Mouse (Mus musculus) heart, embryonic 16.5 days (tissue): ENCODE measurements around the gene Zfp217. TPM values are rescaled to one million over a fixed set of nuclear protein-coding genes. Genes with fewer than 3 reads are reported as not detected.

Experiments
- ATAC-seq: fragments of 200-750 bp; cut with Nextera tagmentation; replicated peaks from 2 replicates; pipeline ENCODE4 v1.8.0; 2017; ENCODE audit warnings: moderate number of reproducible peaks; ENCODE audit not compliant: insufficient read depth, low FRiP score; ENCODE audit errors: extremely low read depth
- H3K27ac ChIP-seq: fragments of 300-500 bp; sonication (generic); 2 replicates; pipeline ENCODE4 v1.5.1; 2014; ENCODE audit warnings: mild to moderate bottlenecking, low read length, control low read depth, moderate library complexity
- H3K27me3 ChIP-seq: fragments of 300-500 bp; sonication (generic); 2 replicates; pipeline ENCODE4 v1.6.1; 2014; ENCODE audit warnings: low read length, mixed read lengths; ENCODE audit not compliant: control insufficient read depth, insufficient read depth
- H3K36me3 ChIP-seq: fragments of 300-500 bp; sonication (generic); 2 replicates; pipeline ENCODE4 v1.6.1; 2014; ENCODE audit not compliant: control insufficient read depth, insufficient read depth
- H3K4me1 ChIP-seq: fragments of 300-500 bp; sonication (generic); 2 replicates; pipeline ENCODE4 v1.6.1; 2014; ENCODE audit warnings: low read length, mixed read lengths; ENCODE audit not compliant: control insufficient read depth, insufficient read depth
- H3K4me2 ChIP-seq: fragments of 300-500 bp; sonication (generic); 2 replicates; pipeline ENCODE4 v1.6.1; 2014; ENCODE audit warnings: low read depth, mild to moderate bottlenecking, control low read depth, low read length
- H3K4me3 ChIP-seq: fragments of 300-500 bp; sonication (generic); 2 replicates; pipeline ENCODE4 v1.5.1; 2014; ENCODE audit warnings: mild to moderate bottlenecking, control low read depth, low read length
- H3K9ac ChIP-seq: fragments of 300-500 bp; sonication (generic); 2 replicates; pipeline ENCODE4 v1.6.1; 2014; ENCODE audit warnings: low read length, control low read depth
- H3K9me3 ChIP-seq: fragments of 300-500 bp; sonication (generic); replicated peaks from 2 replicates; pipeline ENCODE4 v1.6.1; 2016; ENCODE audit warnings: low read length; ENCODE audit not compliant: control insufficient read depth
- WGBS: fragments of 180-500 bp; shearing (Covaris S2); extraction: QIAGEN DNeasy Blood & Tissue Kit; methylation state at CpG from one replicate; pipeline ENCODE4 v1.1.7; 2014; 5-methylcytosine and 5-hydroxymethylcytosine counted together
- polyA plus RNA-seq: library from polyadenylated mRNA; unstranded; fragments of >200 nt; fragmentation: Nextera tagmentation; extraction: Ambion mirVana; gene quantifications from 2 replicates; pipeline ENCODE4 v1.2.1, GENCODE M21; 2015

The Zfp217 gene
- polyA plus RNA-seq, 1 experiment from 2014 or later, result 3.6 TPM

DNA sequence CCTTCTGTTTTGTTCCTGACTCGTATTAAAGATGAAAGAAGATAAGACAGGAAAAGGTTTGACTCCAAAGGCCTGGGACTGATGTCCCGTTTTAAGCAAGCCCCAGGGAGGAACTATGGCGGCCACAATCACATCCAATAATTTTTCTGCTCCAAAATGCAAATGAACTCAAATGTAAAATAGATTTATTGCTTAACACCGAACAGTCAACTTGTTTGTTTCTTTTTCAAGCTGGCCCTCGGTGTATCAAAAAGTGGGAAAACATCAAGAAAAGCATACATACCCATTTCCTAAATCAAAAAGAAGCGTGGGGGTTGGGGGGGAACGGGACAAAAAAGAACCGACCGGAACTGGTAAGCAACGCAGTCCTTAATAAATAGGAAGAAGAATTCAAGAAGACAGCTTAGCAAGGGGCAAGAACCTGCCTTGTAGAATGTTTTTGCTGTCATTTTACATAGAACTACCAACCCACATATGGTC lies 15.9 kb downstream of the Zfp217 start:
- Histone ChIP-seq H3K9ac (peak overlapping the region; percentile 73), H3K4me2 (peak overlapping the region; percentile 69), H3K4me1 (peaks cover 35% of the 10 kb centered on the region), H3K9me3 (no peaks in the 10 kb centered on the region), H3K27me3 (no peaks in the 10 kb centered on the region), H3K4me3 (peak overlapping the region; percentile 94), H3K36me3 (no peaks in the 10 kb centered on the region), H3K27ac (peak overlapping the region; percentile 87)
- 7% methylated on average over 10 of the region's 10 CpGs for WGBS
- no peak for ATAC-seq

DNA sequence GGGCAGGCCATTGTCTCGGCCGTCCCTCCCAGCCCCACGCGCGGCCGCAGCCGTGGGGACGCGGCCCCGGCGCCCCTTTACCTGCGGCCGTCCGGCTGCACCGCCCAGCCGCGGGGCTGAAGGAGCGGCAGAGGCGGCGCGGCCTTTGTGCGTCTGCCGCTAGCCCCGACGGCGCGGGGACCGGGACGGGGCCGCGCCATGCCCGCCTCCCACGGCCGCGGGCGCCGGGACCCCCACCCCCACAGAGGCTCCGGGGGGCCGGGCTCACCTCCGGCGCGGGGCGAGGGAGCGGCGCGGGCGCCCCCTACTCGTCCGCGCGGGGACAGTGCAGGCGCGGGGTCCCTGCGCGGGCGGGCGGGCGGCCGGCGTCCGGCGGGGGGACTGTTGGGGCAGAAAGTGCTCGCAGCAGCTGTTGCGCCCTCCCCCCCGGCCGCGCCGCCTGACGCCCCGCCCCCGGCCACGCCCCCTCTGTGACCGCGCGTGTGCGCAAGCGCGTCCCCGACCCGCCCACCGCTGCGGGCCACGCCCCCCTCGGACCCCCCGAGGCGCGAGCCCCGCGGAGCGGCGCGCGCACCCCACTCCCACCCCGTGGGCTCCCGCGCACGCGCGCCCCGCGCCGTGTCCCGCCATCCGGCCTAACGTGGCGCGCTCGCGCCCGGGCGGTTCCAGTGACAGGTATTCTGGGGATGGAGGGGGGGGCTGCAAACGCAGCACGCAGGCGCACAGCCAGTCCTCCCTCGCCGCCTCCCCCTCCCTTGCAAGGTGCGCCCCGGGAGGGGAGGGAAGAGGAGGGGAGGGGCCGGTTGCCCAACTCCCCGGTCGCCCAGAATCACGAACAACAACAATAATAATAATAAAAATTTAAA lies 16.9 kb downstream of the Zfp217 start:
- peak overlapping the region; percentile 97 for H3K27ac ChIP-seq
- no peaks in the 10 kb centered on the region for H3K9me3 ChIP-seq
- H3K4me3 ChIP-seq, result peak overlapping the region; percentile 94
- peak overlapping the region; percentile 99 for H3K9ac ChIP-seq
- peak; percentile 87 for ATAC-seq
- H3K27me3 ChIP-seq, result no peaks in the 10 kb centered on the region
- peaks cover 42% of the 10 kb centered on the region for H3K4me1 ChIP-seq
- peak overlapping the region; percentile 74 for H3K4me2 ChIP-seq
- H3K36me3 ChIP-seq, result no peaks in the 10 kb centered on the region
- under 1% methylated on average over 85 of the region's 122 CpGs for WGBS

- peak; percentile 43 for ATAC-seq
- WGBS, result under 1% methylated on average over 48 of the region's 48 CpGs
- peaks cover 50% of the 10 kb centered on the region for H3K4me1 ChIP-seq
Measured at GRCm38 (mm10) chr2:170129923-170130779, 17.8 kb downstream of the Zfp217 start.

DNA sequence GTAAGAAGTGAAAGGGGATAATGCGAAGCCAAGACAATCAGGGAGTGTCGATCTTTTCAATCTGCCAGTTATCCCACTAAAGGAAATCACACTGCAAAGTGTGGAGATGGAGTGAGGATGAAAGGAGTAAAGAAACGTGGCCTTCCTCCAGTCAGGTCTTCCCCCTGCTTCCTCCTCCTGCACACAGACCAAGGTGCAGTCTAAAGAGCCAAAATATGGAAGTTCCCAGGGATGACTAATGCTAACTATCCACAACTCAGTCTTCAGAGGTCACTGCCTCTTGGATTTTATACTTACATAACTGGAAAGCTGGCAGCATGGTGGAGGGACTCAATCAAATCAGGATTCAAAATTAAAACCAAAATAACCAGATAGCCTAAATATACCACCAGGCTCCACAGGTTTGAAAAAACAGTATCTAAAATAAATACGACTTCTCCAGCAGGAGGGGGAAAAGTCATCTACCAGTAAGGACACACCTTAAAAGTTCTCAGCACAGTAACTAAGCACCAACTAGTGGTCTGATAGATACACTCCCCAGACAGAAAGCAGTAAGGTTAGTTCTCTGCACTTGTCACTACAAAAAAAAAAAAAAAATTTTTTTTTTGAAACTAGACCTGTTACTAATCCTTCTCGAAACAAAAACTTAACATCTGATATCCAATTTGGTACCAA lies 18.5 kb downstream of the Zfp217 start:
- Histone ChIP-seq H3K9ac (peak overlapping the region; percentile 99), H3K4me2 (peak overlapping the region; percentile 74), H3K27ac (peak overlapping the region; percentile 97), H3K9me3 (no peaks in the 10 kb centered on the region), H3K4me3 (peak overlapping the region; percentile 94), H3K36me3 (no peaks in the 10 kb centered on the region), H3K27me3 (no peaks in the 10 kb centered on the region), H3K4me1 (peaks cover 49% of the 10 kb centered on the region)
- 12% methylated on average over 5 of the region's 5 CpGs for WGBS
- no peak for ATAC-seq

More at GRCm38 (mm10) chr2:170129923-170130779, 17.8 kb downstream of the Zfp217 start:
- H3K27ac ChIP-seq, result peak overlapping the region; percentile 97
- H3K9ac ChIP-seq, result peak overlapping the region; percentile 99
- H3K4me3 ChIP-seq, result peak overlapping the region; percentile 94
- H3K9me3 ChIP-seq, result no peaks in the 10 kb centered on the region
- H3K36me3 ChIP-seq, result no peaks in the 10 kb centered on the region
- H3K4me2 ChIP-seq, result peak overlapping the region; percentile 74
- H3K27me3 ChIP-seq, result no peaks in the 10 kb centered on the region

DNA sequence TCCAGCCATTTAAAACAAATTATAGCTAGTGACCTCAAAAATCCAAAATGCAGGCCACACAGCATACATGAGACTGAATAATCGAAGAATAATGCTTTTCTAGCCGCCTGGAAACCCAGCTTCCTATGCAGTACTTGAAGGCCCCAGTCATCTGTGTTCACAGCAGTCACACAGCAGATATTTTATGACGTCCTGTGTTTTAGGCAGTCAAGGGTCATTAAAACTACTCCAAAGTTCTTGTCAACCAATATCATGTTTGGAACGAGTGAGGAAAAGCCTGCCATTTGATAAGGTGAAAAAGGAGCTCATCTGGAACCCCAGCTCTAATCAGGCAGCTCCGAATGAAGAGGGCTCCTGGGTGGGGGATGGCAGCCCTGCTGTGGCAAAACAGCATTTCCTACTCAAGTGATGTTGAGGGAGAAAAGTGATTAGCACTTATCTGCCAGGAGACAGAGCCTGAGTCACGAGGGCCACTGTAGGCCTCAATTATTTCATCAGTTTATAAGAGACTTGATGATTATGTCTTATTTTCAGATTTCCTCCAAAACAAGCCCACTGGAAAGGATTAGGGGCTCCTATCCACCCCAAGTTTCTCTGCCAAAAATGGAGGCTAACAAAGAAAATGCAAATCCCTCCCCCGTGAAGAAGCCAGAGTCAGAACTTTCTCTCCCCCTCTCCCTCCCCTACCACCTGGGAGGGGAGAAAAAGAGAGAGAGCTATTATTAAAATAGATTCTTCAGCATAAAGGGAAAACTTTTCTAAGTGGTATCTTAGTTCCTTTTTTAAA lies 19.2 kb downstream of the Zfp217 start:
- 16% methylated on average over 7 of the region's 7 CpGs for WGBS
- peak overlapping the region; percentile 74 for H3K4me2 ChIP-seq
- H3K9ac ChIP-seq, result peak overlapping the region; percentile 0
- no peaks in the 10 kb centered on the region for H3K36me3 ChIP-seq
- peak overlapping the region; percentile 94 for H3K4me3 ChIP-seq
- peaks cover 46% of the 10 kb centered on the region for H3K4me1 ChIP-seq
- no peaks in the 10 kb centered on the region for H3K9me3 ChIP-seq
- no peak for ATAC-seq
- H3K27me3 ChIP-seq, result no peaks in the 10 kb centered on the region
- peak overlapping the region; percentile 97 for H3K27ac ChIP-seq

- Histone ChIP-seq H3K27me3 (no peaks in the 10 kb centered on the region), H3K36me3 (peaks cover 2% of the 10 kb centered on the region; the same call in 1 of the 2 replicates), H3K4me2 (peak overlapping the region; percentile 25; the same call in 1 of the 2 replicates), H3K9me3 (no peaks in the 10 kb centered on the region), H3K4me1 (peaks cover 45% of the 10 kb centered on the region), H3K27ac (peak overlapping the region; percentile 16; the same call in 1 of the 2 replicates), H3K9ac (no peak overlapping the region; the same call in 1 of the 2 replicates), H3K4me3 (no peak overlapping the region)
- no peak for ATAC-seq
- WGBS, result 37% methylated on average over 3 of the region's 3 CpGs
Measured at GRCm38 (mm10) chr2:170127523-170127922, 20.4 kb downstream of the Zfp217 start.

DNA sequence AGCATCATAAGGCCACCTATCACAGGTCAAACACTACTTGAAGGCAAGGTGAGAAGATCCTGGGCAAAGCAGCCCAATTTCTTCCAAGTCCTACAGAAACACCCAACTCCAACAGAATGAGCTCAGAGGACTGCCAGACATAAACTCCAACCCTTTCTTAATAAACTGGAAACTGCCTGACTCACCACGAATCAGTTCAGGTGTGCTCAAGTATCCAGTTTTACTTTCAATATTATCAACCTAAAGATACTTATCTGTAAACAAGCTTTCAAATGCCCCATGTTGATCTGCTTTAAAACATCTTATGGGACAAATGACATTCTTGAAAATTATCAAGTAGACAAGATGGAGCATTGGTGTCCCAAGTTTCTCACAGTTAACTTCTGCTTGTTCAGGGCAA lies 21.6 kb downstream of the Zfp217 start:
- peaks cover 49% of the 10 kb centered on the region for H3K4me1 ChIP-seq

DNA sequence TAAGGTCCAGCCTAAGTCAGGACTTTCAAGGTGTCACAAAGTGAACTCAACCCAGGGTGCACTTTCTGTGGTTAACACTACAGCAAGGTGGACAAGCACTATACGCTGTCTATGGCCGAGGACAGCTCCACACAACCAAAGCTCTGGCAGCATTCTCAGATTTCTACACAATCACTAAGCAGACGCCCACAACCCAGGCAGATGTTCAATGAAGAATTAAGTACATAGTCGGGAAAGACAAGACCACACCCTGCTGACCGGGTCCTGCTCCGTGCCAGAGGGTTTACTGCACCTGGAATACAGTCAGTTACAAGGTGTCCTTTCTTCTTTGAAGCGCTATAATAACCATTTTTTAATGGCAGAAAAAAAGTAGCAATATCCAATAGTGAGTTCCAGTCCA lies 25.7 kb downstream of the Zfp217 start:
- Histone ChIP-seq H3K4me2 (no peak overlapping the region), H3K36me3 (peaks cover 30% of the 10 kb centered on the region), H3K27me3 (no peaks in the 10 kb centered on the region), H3K27ac (no peak overlapping the region), H3K9ac (no peak overlapping the region), H3K4me1 (peaks cover 30% of the 10 kb centered on the region), H3K4me3 (no peak overlapping the region), H3K9me3 (no peaks in the 10 kb centered on the region)
- WGBS, result 79% methylated on average over 7 of the region's 7 CpGs
- ATAC-seq, result no peak

More for the DNA sequence above, 21.6 kb downstream of the Zfp217 start:
- Histone ChIP-seq H3K4me2 (no peak overlapping the region), H3K4me3 (no peak overlapping the region), H3K9ac (no peak overlapping the region), H3K27me3 (no peaks in the 10 kb centered on the region), H3K36me3 (peaks cover 6% of the 10 kb centered on the region; the same call in 1 of the 2 replicates), H3K27ac (no peak overlapping the region), H3K9me3 (no peaks in the 10 kb centered on the region)
- WGBS, result 75% methylated on average over 1 of the region's 1 CpGs
- no peak for ATAC-seq
